Mouse (Mus musculus): ENCODE data around the gene C1qtnf1.
"Not testable (repeated sequence)": the region's sequence is repeated elsewhere in the genome, so short reads cannot be mapped to it uniquely, and the experiment has no call there.

C1qtnf1 gene

DNA sequence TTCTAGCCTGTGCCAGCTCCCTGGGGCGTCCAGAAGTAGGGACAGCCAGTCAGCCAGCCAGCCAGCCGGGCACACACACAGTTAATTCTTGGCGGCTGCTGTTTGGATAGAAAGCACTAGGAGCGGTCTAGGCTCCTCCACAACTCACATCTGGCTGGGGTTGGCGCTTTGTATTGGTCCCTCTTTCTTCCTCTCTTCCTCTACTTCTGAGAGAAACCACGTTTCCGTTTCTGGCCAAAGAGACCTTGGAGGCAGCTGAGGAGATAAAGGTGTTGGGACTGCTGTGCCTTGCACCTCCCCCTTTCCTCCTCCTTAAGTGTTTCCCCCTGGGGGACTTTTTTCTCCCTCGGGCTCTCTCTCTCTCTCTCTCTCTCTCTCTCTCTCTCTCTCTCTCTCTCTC, at the start of gene C1qtnf1:
Gene C1qtnf1, plus strand, starts transcription at position 218 of the 400 bp plus-strand sequence.
- DNase-seq (ENCODE audit: low read depth, low spot score), result no peak

GRCm38 (mm10) chr11:118378656-118379055, 49.3 kb upstream of the C1qtnf1 start:
- DNase-seq (ENCODE audit: low read depth, low spot score), result no peak

GRCm38 (mm10) chr11:118379251-118380009, 48.6 kb upstream of the C1qtnf1 start:
- peak; percentile 77 for DNase-seq (ENCODE audit: low read depth, low spot score)

GRCm38 (mm10) chr11:118387816-118388215, 40.2 kb upstream of the C1qtnf1 start:
- DNase-seq (ENCODE audit: low read depth, low spot score), result not testable (repeated sequence)

GRCm38 (mm10) chr11:118393991-118394390, 34.0 kb upstream of the C1qtnf1 start:
- DNase-seq (ENCODE audit: low read depth, low spot score), result no peak

DNA sequence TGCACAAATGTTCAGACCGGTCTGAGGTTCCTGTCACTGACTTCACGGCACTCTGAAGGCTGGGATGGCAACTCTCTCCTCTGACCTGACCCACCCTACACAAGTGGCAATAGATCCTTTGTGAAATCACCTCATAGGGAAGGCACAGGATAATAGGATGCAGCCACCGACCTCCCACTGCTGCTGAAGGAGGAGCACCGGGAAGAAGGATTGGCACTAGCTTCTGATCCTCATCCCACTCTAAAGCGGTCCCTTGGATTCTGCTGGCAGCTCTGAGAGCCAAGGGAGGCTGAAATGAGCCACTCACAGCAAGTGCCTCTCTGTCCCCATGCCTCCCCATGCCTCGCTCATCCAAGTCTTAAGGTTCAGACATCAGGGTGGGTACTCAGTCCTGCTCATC, 33.5 kb upstream of the C1qtnf1 start:
- DNase-seq (ENCODE audit: low read depth, low spot score), result no peak

DNA sequence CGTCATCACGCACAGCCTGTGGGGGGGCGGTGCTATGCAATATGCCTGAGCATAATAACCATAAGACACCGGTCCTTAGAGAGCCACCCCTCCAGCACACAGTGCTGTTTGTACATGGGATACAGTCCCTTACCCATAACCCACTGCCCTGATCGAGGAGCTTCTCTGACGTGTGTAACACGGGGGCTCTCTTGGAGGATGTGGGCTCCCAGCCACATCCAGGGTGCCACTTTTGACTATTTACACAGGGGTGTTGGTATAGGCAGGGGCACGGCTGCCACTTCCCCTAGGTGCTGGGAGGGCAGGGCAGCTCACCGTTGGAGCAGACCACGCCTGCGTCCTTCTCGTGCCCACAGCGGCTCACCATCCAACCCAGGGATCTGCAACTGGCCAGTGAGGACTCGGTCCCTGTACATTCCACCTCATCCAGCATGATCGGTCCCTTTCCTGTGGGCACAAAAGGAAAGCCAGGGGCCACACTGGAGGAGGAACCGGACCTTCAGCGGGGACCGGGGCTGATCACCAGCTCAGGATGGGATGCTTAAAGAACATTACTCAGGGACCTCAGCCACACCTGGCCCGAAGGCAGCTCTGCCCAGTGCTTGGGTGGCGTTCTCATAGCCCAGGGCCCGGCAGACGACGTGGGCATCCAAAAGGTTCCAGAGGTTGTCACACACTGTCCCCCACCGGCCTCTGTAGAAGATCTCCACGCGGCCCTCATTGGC, 30.0 kb upstream of the C1qtnf1 start:
- no peak for DNase-seq (ENCODE audit: low read depth, low spot score)

DNA sequence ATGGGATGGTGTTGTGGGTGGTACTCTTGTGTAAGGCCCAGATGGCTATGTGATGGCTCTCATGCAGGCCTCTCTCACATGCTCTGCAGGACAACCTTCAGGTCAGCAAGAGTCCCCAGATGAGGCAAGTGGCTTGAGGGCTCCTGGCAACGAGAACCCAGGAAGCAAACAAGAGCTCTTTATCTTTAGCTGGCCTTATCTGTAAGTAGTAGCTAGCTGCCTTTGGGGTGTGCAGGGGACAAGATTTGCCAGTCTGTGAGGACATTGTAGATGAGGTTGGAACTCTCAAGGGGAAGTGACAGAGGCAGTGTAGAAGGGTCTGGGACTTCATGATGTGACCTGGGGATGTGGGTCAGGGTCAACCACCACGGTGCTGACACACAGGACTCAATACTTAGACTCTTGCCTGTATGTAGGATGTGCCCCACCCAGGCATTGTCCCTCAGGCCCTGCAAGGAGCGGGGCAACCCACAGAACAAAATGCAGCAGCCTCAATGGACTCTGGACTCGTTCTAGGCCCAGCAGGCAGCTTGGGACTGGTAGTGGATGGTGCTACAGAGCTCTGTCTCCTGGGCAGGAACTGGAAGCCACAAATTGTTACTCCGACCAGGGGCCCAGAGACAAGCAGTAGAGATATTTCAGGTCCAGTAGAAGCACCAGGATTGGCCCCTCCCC, 28.0 kb upstream of the C1qtnf1 start:
- no peak for DNase-seq (ENCODE audit: low read depth, low spot score)

DNA sequence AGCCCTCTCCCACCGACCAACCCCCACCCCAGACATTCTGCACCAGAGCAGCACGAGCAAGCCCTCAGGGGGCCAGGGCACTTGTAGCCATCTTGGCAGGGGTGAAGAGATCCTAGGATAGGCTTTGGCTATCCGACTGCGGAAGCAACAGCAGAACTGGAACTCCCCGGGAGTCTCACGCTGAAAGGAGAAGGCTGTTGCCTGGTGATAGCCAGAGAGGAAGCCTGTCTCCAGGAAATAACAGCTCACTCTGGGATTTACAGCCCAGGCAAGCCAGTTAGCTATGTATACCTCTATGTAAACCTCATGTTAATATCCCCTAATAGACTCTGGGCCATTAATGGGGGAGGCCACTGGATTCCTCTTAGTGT, 27.5 kb upstream of the C1qtnf1 start:
- no peak for DNase-seq (ENCODE audit: low read depth, low spot score)

GRCm38 (mm10) chr11:118401195-118401594, 26.8 kb upstream of the C1qtnf1 start:
- no peak for DNase-seq (ENCODE audit: low read depth, low spot score)

DNA sequence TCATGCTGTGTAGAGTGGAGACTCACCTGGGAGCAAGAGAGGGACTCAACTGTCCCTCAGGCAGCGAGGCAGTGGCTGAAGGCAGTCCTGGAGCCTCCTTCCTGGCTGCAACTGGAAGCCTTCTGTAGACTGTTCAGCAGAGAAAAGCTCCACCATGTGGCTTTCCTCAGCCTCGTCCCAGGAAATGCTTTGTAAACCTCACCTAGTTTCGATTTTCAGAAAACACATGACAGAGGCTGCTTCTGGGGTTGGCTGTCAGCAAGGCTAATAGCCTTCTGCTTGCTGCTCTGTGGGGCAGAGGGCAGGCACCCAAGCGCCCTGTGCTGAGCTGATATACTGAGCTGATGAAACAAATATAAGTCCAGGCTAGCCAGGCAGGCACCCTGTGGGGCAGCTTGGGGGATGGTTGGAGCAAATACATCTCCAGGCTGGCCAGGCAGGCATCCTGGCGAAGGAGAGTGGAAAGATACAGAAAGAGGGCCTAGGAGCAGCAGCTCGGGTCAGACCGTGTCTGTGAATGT, 26.2 kb upstream of the C1qtnf1 start, which contains the start of gene Lgals3bp:
Gene Lgals3bp, minus strand, starts transcription at position 333 of the 521 bp plus-strand sequence.
- no peak for DNase-seq (ENCODE audit: low read depth, low spot score)

DNA sequence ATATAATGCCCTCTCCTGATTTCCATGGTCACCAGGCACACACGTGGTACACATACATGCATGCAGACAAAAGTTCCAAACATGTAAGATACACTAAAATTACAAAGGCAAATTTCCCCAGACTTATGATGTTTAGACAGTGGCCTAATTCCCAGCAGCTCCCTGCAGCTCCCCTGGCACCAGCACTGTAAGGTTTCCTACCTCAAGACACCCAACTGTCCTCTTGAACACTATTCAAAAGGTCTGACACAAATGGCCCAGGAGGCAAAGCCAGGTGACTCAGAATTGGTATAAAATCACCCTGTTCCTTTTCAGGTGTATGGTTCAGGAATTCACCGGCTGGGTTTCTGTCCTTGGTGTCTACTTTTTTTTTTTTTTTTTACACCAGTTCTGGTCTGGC, 24.8 kb upstream of the C1qtnf1 start:
- no peak for DNase-seq (ENCODE audit: low read depth, low spot score)

DNA sequence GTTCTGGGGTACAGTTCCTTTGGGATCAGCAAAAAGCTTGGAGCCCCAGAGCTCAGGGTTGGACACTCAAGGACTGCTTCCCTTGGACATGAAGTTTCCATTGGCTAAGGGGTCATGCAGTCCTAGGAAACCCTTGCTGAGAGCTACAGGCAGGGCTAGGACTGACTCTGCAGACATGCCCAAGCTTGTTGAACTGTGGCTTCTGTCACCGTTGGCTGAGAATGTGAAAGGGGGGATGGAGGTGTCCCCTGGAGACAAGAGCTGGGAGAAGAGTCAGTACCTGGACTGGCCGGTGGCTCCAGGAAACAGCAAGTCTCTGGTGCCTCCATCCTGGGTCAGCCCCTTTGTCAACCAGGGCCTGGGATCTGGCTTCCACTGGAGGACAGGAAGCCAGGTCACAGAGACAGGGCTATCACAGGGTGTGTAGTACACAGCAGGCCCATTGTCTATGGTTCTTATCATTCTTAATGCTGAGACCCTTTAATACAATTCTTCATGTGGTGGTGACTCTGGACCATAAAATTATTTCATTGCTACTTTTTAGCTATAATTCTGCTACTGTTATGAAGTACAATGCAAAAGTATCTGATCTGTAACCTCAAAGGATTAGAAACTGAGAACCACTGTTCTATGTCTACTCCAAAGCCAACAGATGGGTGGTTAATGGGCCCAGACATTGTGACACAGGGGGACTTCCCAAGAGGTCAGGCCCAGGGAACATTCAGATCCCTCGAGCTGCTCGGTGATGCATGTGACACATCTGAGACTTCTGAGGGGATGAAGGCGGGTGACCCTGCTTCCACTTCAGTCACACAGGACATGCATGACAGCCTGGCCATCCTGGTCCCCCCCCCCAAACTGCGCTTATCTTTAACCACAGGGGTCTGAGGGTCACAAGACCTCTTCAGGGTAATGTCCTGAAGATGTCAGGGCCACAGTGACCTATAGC, 23.8 kb upstream of the C1qtnf1 start:
- no peak for DNase-seq (ENCODE audit: low read depth, low spot score)

DNA sequence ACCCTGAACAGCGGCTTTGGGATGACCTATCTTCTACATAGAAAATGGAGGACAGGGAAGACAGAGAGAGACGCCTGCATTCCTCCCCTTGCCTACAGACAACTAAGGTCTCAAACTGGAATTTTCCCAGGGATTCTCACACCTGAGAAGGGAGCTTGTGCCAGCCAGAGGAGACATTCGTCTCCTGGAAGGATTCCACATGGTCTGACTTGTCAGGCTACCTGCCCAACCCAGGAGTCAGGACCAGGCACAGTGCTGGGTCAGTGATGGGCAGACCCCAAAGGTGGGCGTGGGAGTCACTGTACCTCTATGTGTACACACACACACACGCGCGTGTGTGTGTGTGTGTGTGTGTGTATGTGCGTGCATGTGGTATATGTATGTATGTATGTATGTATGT, 22.7 kb upstream of the C1qtnf1 start:
- no peak for DNase-seq (ENCODE audit: low read depth, low spot score)

DNA sequence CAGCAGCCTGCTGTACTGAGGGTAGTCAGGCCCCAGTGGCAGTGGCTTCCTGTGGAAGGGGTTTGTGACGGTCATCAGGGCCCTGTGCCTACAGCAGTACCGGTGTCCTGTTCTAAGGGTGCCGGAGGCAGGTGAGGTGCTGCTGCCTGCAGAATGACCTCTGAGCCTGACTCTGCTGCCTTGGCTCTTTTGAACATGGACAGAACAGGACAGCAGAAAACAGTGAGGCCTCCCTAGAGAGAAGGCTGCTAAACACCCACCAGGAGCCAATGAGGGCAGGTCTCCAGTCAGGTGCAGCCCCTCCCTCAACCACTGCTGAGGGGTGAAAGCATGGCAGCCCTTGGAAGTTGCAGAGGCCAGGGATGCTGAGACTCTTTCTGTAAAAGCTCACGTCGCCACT, 21.5 kb upstream of the C1qtnf1 start:
- no peak for DNase-seq (ENCODE audit: low read depth, low spot score)

GRCm38 (mm10) chr11:118407318-118407910, 20.6 kb upstream of the C1qtnf1 start:
- DNase-seq (ENCODE audit: low read depth, low spot score), result peak; percentile 42

GRCm38 (mm10) chr11:118408051-118408740, 19.8 kb upstream of the C1qtnf1 start:
- no peak for DNase-seq (ENCODE audit: low read depth, low spot score)

DNA sequence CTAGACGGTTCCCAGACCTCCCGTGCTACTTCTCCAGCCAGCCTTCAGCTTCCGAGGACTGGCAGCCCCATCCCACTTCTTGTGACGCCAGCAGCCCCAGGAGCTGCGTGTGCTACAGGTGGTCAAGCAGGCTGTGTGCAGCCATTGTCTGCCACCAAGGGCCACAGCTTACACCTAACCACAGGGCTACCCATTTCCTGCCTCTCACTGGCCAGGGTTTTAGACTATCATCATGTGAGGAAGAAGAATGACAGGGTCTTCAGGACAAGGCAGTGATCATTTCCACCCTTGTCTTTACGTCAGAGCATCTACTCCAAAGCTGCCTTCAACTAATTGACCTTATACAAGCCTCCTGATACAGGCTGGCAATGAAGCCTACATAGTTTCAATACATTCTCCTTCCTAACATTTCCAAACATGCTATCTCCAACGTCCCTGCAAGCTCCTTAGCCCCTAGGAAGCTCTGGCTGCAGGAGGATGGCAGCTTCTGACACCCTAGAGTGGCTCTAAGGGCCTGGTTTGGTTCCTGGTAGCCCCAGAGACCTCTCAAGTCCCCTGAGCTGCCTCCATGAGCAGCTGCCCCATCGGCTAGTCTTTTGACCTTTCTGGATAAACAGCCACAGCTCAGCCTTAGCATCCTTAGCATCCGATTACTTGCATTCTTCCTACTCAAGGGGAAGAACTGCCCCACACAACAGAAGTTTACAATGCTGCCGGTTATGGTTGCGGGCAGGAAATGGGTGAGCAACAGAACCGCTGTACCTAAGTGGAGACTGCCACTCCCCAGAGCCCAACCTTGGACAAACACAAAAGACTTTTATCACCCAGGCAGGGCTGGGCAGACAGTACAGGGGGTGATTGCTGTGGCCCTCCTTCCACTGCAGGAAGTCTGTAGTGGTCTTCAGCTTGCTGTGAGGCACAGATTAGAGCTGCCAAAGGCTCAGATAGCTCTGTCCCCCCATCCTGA, 18.6 kb upstream of the C1qtnf1 start:
- no peak for DNase-seq (ENCODE audit: low read depth, low spot score)

GRCm38 (mm10) chr11:118410073-118410444, 17.9 kb upstream of the C1qtnf1 start:
- DNase-seq (ENCODE audit: low read depth, low spot score), result no peak

Measured in ES-CJ7 (cell line).